Mouse (Mus musculus): ENCODE measurements at regions not wholly inside any gene's neighbourhood (a gene's known extent, or its start where the extent isn't known, plus 50 kb on each side); places are given as distances from the start of the nearest gene placed in this dataset.

DNA sequence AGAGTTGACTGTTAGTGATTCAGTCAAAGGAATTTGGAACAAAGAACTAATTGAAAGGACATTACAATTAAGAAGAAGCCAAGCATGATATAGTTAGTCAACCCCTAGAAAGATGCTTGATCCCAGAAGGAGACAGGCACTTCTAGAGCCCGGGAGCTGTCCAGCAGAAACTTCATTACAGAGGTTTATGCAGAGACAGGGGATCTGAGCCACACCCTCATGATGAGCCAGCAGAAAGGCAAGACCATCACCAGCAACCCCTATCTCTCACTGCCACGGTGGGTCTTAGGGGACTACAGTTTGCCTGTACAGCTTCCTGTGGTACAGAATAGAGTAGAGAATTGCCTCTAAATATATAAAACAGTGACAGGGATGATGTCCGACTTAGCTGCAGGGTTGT, 590.4 kb downstream of the Etnk1 start:
- Histone ChIP-seq H3K4me1 (ENCODE audit: control insufficient read depth, insufficient read depth, low read length) (no peaks in the 10 kb centered on the region), H3K27me3 (replicated peaks; ENCODE audit: control insufficient read depth, insufficient read depth, low read length) (no peaks in the 10 kb centered on the region), H3K9ac (ENCODE audit: low read depth, low read length) (no peak overlapping the region), H3K9me3 (ENCODE audit: control insufficient read depth, low read length) (no peaks in the 10 kb centered on the region), H3K4me3 (ENCODE audit: low read length) (no peak overlapping the region), H3K27ac (ENCODE audit: low read length) (no peak overlapping the region), H3K4me2 (ENCODE audit: low read depth, low read length) (no peak overlapping the region), H3K36me3 (ENCODE audit: control insufficient read depth, insufficient read depth, low read length) (no peaks in the 10 kb centered on the region)
- WGBS, result 62% methylated on average over 3 of the region's 3 CpGs
- ATAC-seq, result no peak

GRCm38 (mm10) chr6:143768115-143768514, 601.1 kb downstream of the Etnk1 start:
- no peak for ATAC-seq
- no peak overlapping the region for H3K27ac ChIP-seq (ENCODE audit: low read length)
- no peaks in the 10 kb centered on the region for H3K36me3 ChIP-seq (ENCODE audit: control insufficient read depth, insufficient read depth, low read length)
- no peaks in the 10 kb centered on the region for H3K4me1 ChIP-seq (ENCODE audit: control insufficient read depth, insufficient read depth, low read length)
- no peak overlapping the region for H3K4me3 ChIP-seq (ENCODE audit: low read length)
- H3K9ac ChIP-seq (ENCODE audit: low read depth, low read length), result no peak overlapping the region
- WGBS, result 54% methylated on average over 2 of the region's 2 CpGs
- no peaks in the 10 kb centered on the region for H3K9me3 ChIP-seq (ENCODE audit: control insufficient read depth, low read length)
- H3K27me3 ChIP-seq (replicated peaks; ENCODE audit: control insufficient read depth, insufficient read depth, low read length), result no peaks in the 10 kb centered on the region
- no peak overlapping the region for H3K4me2 ChIP-seq (ENCODE audit: low read depth, low read length)
